Mouse (Mus musculus) ES-E14 (cell line): ENCODE measurements around the gene Lrrc55.

Experiments
- CHD2 ChIP-seq: IDR thresholded peaks from 2 replicates; pipeline ENCODE4 v1.6.1; 2014; ENCODE audit warnings: mild to moderate bottlenecking, low read depth, low read length, inconsistent platforms
- HCFC1 ChIP-seq: IDR thresholded peaks from 2 replicates; pipeline ENCODE4 v1.6.1; 2012; ENCODE audit warnings: low read length, inconsistent platforms, borderline replicate concordance; ENCODE audit not compliant: insufficient read depth
- MAFK ChIP-seq: IDR thresholded peaks from 2 replicates; pipeline ENCODE4 v1.6.1; 2014; ENCODE audit warnings: mild to moderate bottlenecking, low read depth, low read length, inconsistent platforms; ENCODE audit not compliant: insufficient read depth
- ZC3H11A ChIP-seq: IDR thresholded peaks from 2 replicates; pipeline ENCODE4 v1.6.1; 2012; ENCODE audit warnings: low read depth, mild to moderate bottlenecking, inconsistent platforms, low read length, borderline replicate concordance
- ZNF384 ChIP-seq: IDR thresholded peaks from 2 replicates; pipeline ENCODE4 v1.6.1; 2012; ENCODE audit warnings: low read depth, low read length, inconsistent platforms

DNA sequence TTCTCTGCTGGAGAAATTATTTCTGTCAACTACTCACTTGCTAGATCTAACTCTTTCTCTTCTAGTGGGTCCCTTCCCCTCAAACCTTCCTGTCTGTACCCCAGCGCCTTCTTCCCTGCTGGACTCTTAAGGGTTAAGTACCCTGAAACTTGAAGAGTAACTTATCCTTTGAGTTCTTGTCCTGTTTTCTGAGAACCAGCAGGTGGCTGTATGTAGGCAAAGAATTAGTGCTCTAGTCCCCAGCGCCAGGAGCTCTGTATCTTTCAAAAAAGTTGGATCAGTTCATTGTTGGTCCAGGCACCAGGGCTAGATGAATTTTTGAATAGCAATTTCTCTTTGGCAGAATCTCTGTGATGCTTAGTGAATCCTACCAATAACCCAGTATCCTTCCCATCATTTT is 58.9 kb downstream of the Lrrc55 start:
- no peak for TF ChIP-seq CHD2
- TF ChIP-seq MAFK, result no peak
- no peak for TF ChIP-seq HCFC1
- no peak for TF ChIP-seq ZC3H11A
- TF ChIP-seq ZNF384, result no peak
